Mouse (Mus musculus) embryonic facial prominence, embryonic 14.5 days (tissue): ENCODE results near the gene Kcnn3. TPM values are rescaled to one million over a fixed set of nuclear protein-coding genes. Genes with fewer than 3 reads are reported as not detected.

Source experiments
- ATAC-seq: fragments of 200-750 bp; cut with Nextera tagmentation; 2 replicates; pipeline ENCODE4 v1.8.0; 2017; ENCODE audit warnings: low read depth, moderate number of reproducible peaks, moderate TSS enrichment
- DNase-seq: peaks from one replicate; pipeline ENCODE4 v3.0.0-alpha.2; 2015; ENCODE audit warnings: low spot score
- H3K27ac ChIP-seq: fragments of 300-500 bp; sonication (generic); replicated peaks from 2 replicates; pipeline ENCODE4 v1.5.1; 2014; ENCODE audit warnings: low read depth, mild to moderate bottlenecking, low read length, moderate library complexity
- H3K27me3 ChIP-seq: fragments of 300-500 bp; sonication (generic); replicated peaks from 2 replicates; pipeline ENCODE4 v1.6.1; 2014; ENCODE audit warnings: low read length; ENCODE audit not compliant: control insufficient read depth, insufficient read depth
- H3K36me3 ChIP-seq: fragments of 300-500 bp; sonication (generic); 2 replicates; pipeline ENCODE4 v1.6.1; 2014; ENCODE audit warnings: low read length, mixed read lengths; ENCODE audit not compliant: control insufficient read depth, insufficient read depth
- H3K4me1 ChIP-seq: fragments of 300-500 bp; sonication (generic); 2 replicates; pipeline ENCODE4 v1.6.1; 2014; ENCODE audit warnings: antibody characterized with exemption, low read length; ENCODE audit not compliant: control insufficient read depth, insufficient read depth
- H3K4me2 ChIP-seq: fragments of 300-500 bp; sonication (generic); 2 replicates; pipeline ENCODE4 v1.6.1; 2014; ENCODE audit warnings: low read depth, mild to moderate bottlenecking, low read length, moderate library complexity, mixed read lengths
- H3K4me3 ChIP-seq: fragments of 300-500 bp; sonication (generic); 2 replicates; pipeline ENCODE4 v1.5.1; 2014; ENCODE audit warnings: low read depth, mild to moderate bottlenecking, low read length
- H3K9ac ChIP-seq: fragments of 300-500 bp; sonication (generic); 2 replicates; pipeline ENCODE4 v1.6.1; 2014; ENCODE audit warnings: low read depth, mild to moderate bottlenecking, low read length, moderate library complexity, mixed read lengths
- H3K9me3 ChIP-seq: fragments of 300-500 bp; sonication (generic); 2 replicates; pipeline ENCODE4 v1.6.1; 2016; ENCODE audit warnings: low read length; ENCODE audit not compliant: control insufficient read depth
- WGBS: fragments of 180-500 bp; shearing (Covaris S2); extraction: QIAGEN DNeasy Blood & Tissue Kit; methylation state at CpG from one replicate; pipeline ENCODE4 v1.1.7; 2014; 5-methylcytosine and 5-hydroxymethylcytosine counted together
- polyA plus RNA-seq: library from polyadenylated mRNA; unstranded; fragments of >200 nt; fragmentation: Nextera tagmentation; extraction: Ambion mirVana; gene quantifications from 2 replicates; pipeline ENCODE4 v1.2.1, GENCODE M21; 2014

Gene Kcnn3
- polyA plus RNA-seq, 1 experiment from 2014 or later = 3.7 TPM

GRCm38 (mm10) chr3:89677617-89678016, 157.7 kb downstream of the Kcnn3 start:
- 74% methylated on average over 5 of the region's 5 CpGs for WGBS
- no peak for ATAC-seq
- no peaks in the 10 kb centered on the region for H3K27me3 ChIP-seq
- no peaks in the 10 kb centered on the region for H3K4me1 ChIP-seq
- no peaks in the 10 kb centered on the region for H3K9me3 ChIP-seq
- H3K4me2 ChIP-seq = no peak overlapping the region
- H3K36me3 ChIP-seq = no peaks in the 10 kb centered on the region
- no peak overlapping the region for H3K9ac ChIP-seq
- no peak overlapping the region for H3K27ac ChIP-seq
- H3K4me3 ChIP-seq = no peak overlapping the region
- no peak for DNase-seq

DNA sequence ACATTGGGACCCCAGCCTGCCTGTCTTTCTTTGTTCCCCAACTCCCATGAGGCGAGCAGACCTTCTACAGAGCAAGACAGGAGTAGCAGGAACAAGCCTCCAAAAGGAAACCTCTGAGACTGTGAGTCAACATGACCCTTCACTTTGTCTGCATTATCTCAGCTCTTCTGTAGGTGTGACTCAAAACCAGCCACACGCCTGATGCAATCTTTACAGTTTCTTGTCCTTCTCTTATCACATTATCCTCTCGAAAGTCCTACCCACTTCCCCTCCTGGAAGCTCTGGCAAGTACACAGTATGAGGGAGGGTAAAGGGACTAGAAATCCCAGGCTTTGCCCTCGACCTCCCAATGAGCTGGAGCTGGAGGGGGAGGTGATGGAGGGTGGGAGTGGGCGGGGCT, 166.1 kb downstream of the Kcnn3 start:
- H3K4me2 ChIP-seq = no peak overlapping the region
- ATAC-seq (no peak), DNase-seq (no peak)
- no peak overlapping the region for H3K4me3 ChIP-seq
- no peaks in the 10 kb centered on the region for H3K36me3 ChIP-seq
- no peaks in the 10 kb centered on the region for H3K4me1 ChIP-seq
- no peak overlapping the region for H3K27ac ChIP-seq
- 0 out of 2 replicates have a peak, but pooled peaks cover 4% of the 10 kb centered on the region for H3K27me3 ChIP-seq
- 55% methylated on average over 5 of the region's 5 CpGs for WGBS
- H3K9ac ChIP-seq = no peak overlapping the region
- no peaks in the 10 kb centered on the region for H3K9me3 ChIP-seq

DNA sequence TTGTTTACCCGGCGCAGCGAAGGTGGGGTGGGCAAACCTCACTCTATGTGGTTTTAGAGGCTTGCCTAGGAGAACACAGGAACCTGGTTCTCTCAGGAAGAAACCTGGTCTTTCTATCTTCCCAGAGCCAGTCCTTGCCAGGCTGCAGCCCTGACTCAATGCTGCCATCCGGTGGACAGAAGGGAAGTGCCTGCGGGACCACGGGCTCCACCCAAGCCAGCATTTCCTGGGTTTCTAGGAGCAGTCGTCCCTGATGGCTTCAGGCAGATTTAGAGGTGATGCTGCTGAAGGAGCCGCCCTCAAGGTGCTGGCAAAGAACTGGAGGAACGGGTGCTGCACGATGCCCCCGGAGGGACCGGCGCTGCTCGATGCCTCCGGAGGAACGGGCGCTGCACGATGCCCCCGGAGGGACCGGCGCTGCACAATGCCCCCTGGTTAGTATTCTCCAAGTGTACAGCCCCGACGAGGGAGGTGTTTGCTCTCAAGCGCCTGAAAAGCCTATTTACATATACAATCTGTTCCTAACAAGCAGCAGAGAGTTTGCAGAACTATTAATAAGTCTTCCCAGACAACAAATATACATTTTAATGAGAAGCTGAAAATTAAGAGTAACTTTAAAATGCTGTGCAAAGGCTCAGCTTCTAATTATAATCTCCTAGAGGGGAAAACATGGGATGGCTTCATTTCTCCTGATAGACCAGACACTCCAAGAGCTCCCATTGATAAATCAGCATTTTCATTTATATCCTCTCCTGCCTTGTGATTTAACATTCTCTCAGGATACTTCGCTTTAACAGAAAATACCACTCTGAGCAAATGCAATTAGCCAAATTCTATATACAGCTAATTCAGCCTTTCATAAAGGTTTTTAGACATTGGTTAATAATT, 169.0 kb downstream of the Kcnn3 start:
- Histone ChIP-seq H3K9ac (peak overlapping the region; percentile 64), H3K4me2 (peak overlapping the region; percentile 62), H3K9me3 (peaks cover 7% of the 10 kb centered on the region; the same call in 1 of the 2 replicates), H3K36me3 (no peaks in the 10 kb centered on the region), H3K27ac (no peak overlapping the region), H3K4me3 (peak overlapping the region; percentile 41), H3K27me3 (no peaks in the 10 kb centered on the region), H3K4me1 (no peaks in the 10 kb centered on the region)
- 4% methylated on average over 25 of the region's 25 CpGs for WGBS
- DNase-seq (peak; percentile 87), ATAC-seq (peak; percentile 92)

GRCm38 (mm10) chr3:89691776-89692175, 171.8 kb downstream of the Kcnn3 start:
- H3K4me1 ChIP-seq = no peaks in the 10 kb centered on the region
- no peak overlapping the region for H3K4me3 ChIP-seq
- H3K9ac ChIP-seq = no peak overlapping the region
- no peak for DNase-seq
- ATAC-seq = no peak
- WGBS = 58% methylated on average over 9 of the region's 9 CpGs
- H3K27ac ChIP-seq = no peak overlapping the region
- H3K27me3 ChIP-seq = no peaks in the 10 kb centered on the region
- H3K36me3 ChIP-seq = no peaks in the 10 kb centered on the region
- H3K4me2 ChIP-seq = no peak overlapping the region
- H3K9me3 ChIP-seq = peaks cover 7% of the 10 kb centered on the region; the same call in 1 of the 2 replicates

DNA sequence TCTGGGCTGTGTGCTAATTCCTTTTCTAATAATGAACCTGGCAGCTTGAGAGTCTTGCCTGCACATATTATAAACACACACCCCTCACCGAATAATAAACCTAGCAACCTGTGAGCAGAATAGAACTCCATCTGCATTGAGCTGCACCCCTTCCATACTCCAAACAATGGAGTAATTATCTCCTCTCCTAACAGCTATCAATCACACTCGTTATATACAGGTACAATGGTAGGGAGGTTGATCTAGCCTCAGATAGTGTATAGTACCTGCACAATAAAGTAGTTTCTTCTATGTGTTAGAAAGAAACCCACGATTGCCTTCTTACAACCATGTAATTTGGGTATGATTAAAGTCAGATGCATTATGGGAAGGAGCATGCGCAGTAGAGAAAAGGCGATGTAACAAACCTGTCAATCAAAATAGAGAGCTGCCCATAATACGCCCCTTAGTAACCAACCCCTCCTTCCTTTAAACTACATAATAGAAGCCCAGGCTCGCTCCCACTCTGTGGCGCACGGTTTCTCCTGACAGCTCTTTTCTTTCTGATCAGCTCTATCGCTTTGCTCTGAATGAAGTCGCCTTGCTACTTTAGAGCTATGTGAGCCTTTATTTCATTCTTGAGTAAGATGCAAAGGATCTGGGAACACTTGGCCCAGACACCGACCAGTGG, 176.3 kb downstream of the Kcnn3 start:
- Histone ChIP-seq H3K9me3 (peaks cover 7% of the 10 kb centered on the region; the same call in 1 of the 2 replicates), H3K27ac (no peak overlapping the region), H3K9ac (no peak overlapping the region), H3K4me3 (no peak overlapping the region), H3K4me2 (no peak overlapping the region), H3K4me1 (no peaks in the 10 kb centered on the region), H3K36me3 (no peaks in the 10 kb centered on the region), H3K27me3 (no peaks in the 10 kb centered on the region)
- DNase-seq (no peak), ATAC-seq (no peak)
- 74% methylated on average over 12 of the region's 12 CpGs for WGBS

GRCm38 (mm10) chr3:89698958-89699357, 179.0 kb downstream of the Kcnn3 start:
- 95% methylated on average over 1 of the region's 1 CpGs for WGBS
- DNase-seq = no peak
- H3K27ac ChIP-seq = no peak overlapping the region
- no peak overlapping the region for H3K4me3 ChIP-seq
- H3K4me1 ChIP-seq = no peaks in the 10 kb centered on the region
- H3K4me2 ChIP-seq = no peak overlapping the region
- no peaks in the 10 kb centered on the region for H3K36me3 ChIP-seq
- H3K9me3 ChIP-seq = no peaks in the 10 kb centered on the region
- H3K9ac ChIP-seq = no peak overlapping the region
- ATAC-seq = no peak
- no peaks in the 10 kb centered on the region for H3K27me3 ChIP-seq

GRCm38 (mm10) chr3:89700461-89700860, 180.5 kb downstream of the Kcnn3 start:
- no peaks in the 10 kb centered on the region for H3K27me3 ChIP-seq
- H3K27ac ChIP-seq = no peak overlapping the region
- no peaks in the 10 kb centered on the region for H3K4me1 ChIP-seq
- no peak for ATAC-seq
- no peak overlapping the region for H3K4me2 ChIP-seq
- H3K9me3 ChIP-seq = no peaks in the 10 kb centered on the region
- H3K9ac ChIP-seq = no peak overlapping the region
- no peaks in the 10 kb centered on the region for H3K36me3 ChIP-seq
- WGBS = 43% methylated on average over 11 of the region's 11 CpGs
- H3K4me3 ChIP-seq = no peak overlapping the region
- no peak for DNase-seq

DNA sequence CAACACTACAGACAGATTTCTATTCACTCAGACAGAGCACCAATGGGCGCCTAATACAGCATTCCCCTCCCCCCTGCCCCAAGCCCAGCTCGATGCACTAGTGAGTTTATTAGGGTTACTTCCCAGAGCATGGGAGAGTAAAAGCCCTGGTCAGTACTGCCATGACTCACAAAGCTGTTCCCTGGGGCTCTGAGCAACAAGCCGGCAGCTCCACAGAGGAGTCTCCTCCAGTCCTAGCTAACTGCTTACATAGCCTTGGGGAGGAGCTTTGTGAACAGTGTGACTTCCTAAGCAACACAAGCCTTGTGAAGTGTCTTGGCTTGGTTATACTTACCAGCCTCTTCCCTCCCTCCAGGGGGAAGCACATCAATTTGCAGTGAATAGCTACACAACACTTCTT, 183.6 kb downstream of the Kcnn3 start:
- H3K36me3 ChIP-seq = no peaks in the 10 kb centered on the region
- no peak overlapping the region for H3K9ac ChIP-seq

More for the DNA sequence above, 183.6 kb downstream of the Kcnn3 start:
- no peak for DNase-seq
- Histone ChIP-seq H3K4me3 (no peak overlapping the region), H3K27ac (no peak overlapping the region), H3K9me3 (no peaks in the 10 kb centered on the region), H3K4me2 (no peak overlapping the region), H3K27me3 (no peaks in the 10 kb centered on the region), H3K4me1 (no peaks in the 10 kb centered on the region)
- ATAC-seq = no peak
- 44% methylated on average over 3 of the region's 3 CpGs for whole genome bisulfite sequencing
